Mouse (Mus musculus): ENCODE results near the gene Zfp458. TPM values are rescaled to one million over a fixed set of nuclear protein-coding genes. Genes with fewer than 3 reads are reported as not detected.

Gene Zfp458
- polyA plus RNA-seq, 1 experiment = 0.20 TPM

GRCm38 (mm10) chr13:67214015-67214607, 64.2 kb downstream of the Zfp458 start:
- H3K27me3 ChIP-seq (ENCODE audit: control insufficient read depth, insufficient read depth, insufficient read length) = no peaks in the 10 kb centered on the region
- no peak overlapping the region for H3K4me3 ChIP-seq
- TF ChIP-seq SRF (IDR thresholded peaks at IDR 0.05; ENCODE audit: control insufficient read depth, insufficient read length, low read depth) (no peak), MYOG (IDR thresholded peaks at IDR 0.05; ENCODE audit: control insufficient read depth in 1 of 3, insufficient read depth in 1 of 3, insufficient read length in 2 of 3, low read depth in 2 of 3) (no peak), CEBPB (IDR thresholded peaks at IDR 0.05; ENCODE audit: insufficient read depth, poor library complexity, severe bottlenecking) (no peak), POLR2AphosphoS2 (IDR thresholded peaks at IDR 0.05; ENCODE audit: insufficient read length, low read depth) (no peak), E2F4 (IDR thresholded peaks at IDR 0.05; ENCODE audit: insufficient read depth) (no peak), POLR2A (IDR thresholded peaks at IDR 0.05; ENCODE audit: insufficient read length, low read depth) (no peak), MYOD1 (IDR thresholded peaks at IDR 0.05; ENCODE audit: control insufficient read depth in 1 of 3, insufficient read length in 2 of 3, low read depth in 2 of 3) (no peak), TCF12 (IDR thresholded peaks at IDR 0.05; ENCODE audit: insufficient read depth, poor library complexity, severe bottlenecking) (no peak), TCF3 (IDR thresholded peaks at IDR 0.05; ENCODE audit: insufficient read length, low read depth) (no peak), REST (IDR thresholded peaks at IDR 0.05; ENCODE audit: insufficient read depth, insufficient read length) (no peak), MAX (IDR thresholded peaks at IDR 0.05; ENCODE audit: low read depth) (no peak), USF1 (IDR thresholded peaks at IDR 0.05; ENCODE audit: low read depth) (no peak)

More at GRCm38 (mm10) chr13:67214015-67214607, 64.2 kb downstream of the Zfp458 start:
- Histone ChIP-seq H3K79me2 (ENCODE audit: control insufficient read depth, insufficient read depth) (no peaks in the 10 kb centered on the region), H3K36me3 (ENCODE audit: control insufficient read depth, insufficient read depth) (no peaks in the 10 kb centered on the region), H3K4me2 (ENCODE audit: low read depth) (no peak overlapping the region), H3ac (ENCODE audit: control insufficient read depth, insufficient read length) (no peak overlapping the region)

Other genes with a start within 250 kb of the Zfp458 start
- 0.19 TPM for gene Zfp712, start 217.3 kb downstream of the Zfp458 start, polyA plus RNA-seq (2012; fragmentation: generic; extraction: Trizol)
- 0.11 TPM for gene Zfp708, start 180.5 kb downstream of the Zfp458 start, polyA plus RNA-seq (2012; fragmentation: generic; extraction: Trizol)
- gene Gm28557, start 169.9 kb downstream of the Zfp458 start, polyA plus RNA-seq (2012; fragmentation: generic; extraction: Trizol) = 0.94 TPM
- gene Rslcan18, start 162.2 kb downstream of the Zfp458 start, polyA plus RNA-seq (2012; fragmentation: generic; extraction: Trizol) = 0.19 TPM
- gene Zfp759, start 156.8 kb downstream of the Zfp458 start, polyA plus RNA-seq (2012; fragmentation: generic; extraction: Trizol) = 0.59 TPM
- gene Rsl1, start 105.3 kb downstream of the Zfp458 start, polyA plus RNA-seq (2012; fragmentation: generic; extraction: Trizol) = 0.41 TPM
- gene Zfp455, start 84.0 kb downstream of the Zfp458 start, polyA plus RNA-seq (2012; fragmentation: generic; extraction: Trizol) = 0.05 TPM
- gene Zfp457, start 28.0 kb upstream of the Zfp458 start, polyA plus RNA-seq (2012; fragmentation: generic; extraction: Trizol) = 0.10 TPM
- 0.48 TPM for gene Zfp595, start 54.1 kb upstream of the Zfp458 start, polyA plus RNA-seq (2012; fragmentation: generic; extraction: Trizol)
- 1.3 TPM for gene Gm28044, start 82.1 kb upstream of the Zfp458 start, polyA plus RNA-seq (2012; fragmentation: generic; extraction: Trizol)
- gene Zfp953, start 82.1 kb upstream of the Zfp458 start, polyA plus RNA-seq (2012; fragmentation: generic; extraction: Trizol) = 0.12 TPM
- gene Gm28041, start 97.3 kb upstream of the Zfp458 start, polyA plus RNA-seq (2012; fragmentation: generic; extraction: Trizol) = 1.0 TPM
- gene Zfp456, start 97.3 kb upstream of the Zfp458 start, polyA plus RNA-seq (2012; fragmentation: generic; extraction: Trizol) = 0.04 TPM
- gene Zfp429, start 121.4 kb upstream of the Zfp458 start, polyA plus RNA-seq (2012; fragmentation: generic; extraction: Trizol) = 1.1 TPM
- gene Zfp459, start 143.0 kb upstream of the Zfp458 start, polyA plus RNA-seq (2012; fragmentation: generic; extraction: Trizol) = not detected
- 1.4 TPM for gene Zfp874a, start 173.2 kb upstream of the Zfp458 start, polyA plus RNA-seq (2012; fragmentation: generic; extraction: Trizol)
- gene Zfp874b, start 205.8 kb upstream of the Zfp458 start, polyA plus RNA-seq (2012; fragmentation: generic; extraction: Trizol) = 1.8 TPM
- 1.6 TPM for gene Zfp58, start 222.1 kb upstream of the Zfp458 start, polyA plus RNA-seq (2012; fragmentation: generic; extraction: Trizol)
- gene Gm26965, start 247.7 kb upstream of the Zfp458 start, polyA plus RNA-seq (2012; fragmentation: generic; extraction: Trizol) = not detected
- gene Zfp87, start 247.7 kb upstream of the Zfp458 start, polyA plus RNA-seq (2012; fragmentation: generic; extraction: Trizol) = 18.0 TPM